Mouse (Mus musculus) spleen, postnatal 14 days (tissue): ENCODE data around the gene Pet2.

Experiments used
- DNase-seq, 2 experiments: peaks; one replicate each; pipeline ENCODE4 v3.0.0; 2021 to 2022; ENCODE audit warnings: low spot score in 2 of 2

The Pet2 gene

DNA sequence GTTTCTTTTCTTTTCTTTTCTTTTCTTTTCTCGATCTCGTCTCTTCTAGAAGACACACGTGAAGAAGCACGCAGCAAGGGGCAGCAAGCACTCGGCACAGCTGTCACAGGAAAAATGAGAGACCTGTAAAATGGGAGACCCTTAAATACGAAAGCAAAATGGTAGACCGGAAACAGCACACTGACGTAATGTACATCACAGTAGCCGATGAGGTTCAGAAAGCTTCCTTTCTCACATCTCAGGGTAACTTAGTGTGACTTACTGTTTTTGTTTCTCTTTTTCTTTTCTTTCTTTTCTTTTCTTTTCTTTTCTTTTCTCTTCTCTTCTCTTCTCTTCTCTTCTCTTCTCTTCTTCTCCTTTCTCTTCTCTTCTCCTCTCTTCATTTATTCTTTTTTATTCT is at the start of gene Pet2:
TSS of gene Pet2 (minus strand) at position 101 of the 400 bp plus-strand sequence.
- DNase-seq = no peak
